Mouse (Mus musculus): ENCODE data around the gene Supt5. TPM values are rescaled to one million over a fixed set of nuclear protein-coding genes. Genes with fewer than 3 reads are reported as not detected.

Gene Supt5
- total and polyA plus RNA-seq, 3 experiments, result 66.0 to 448 (median 156) TPM

DNA sequence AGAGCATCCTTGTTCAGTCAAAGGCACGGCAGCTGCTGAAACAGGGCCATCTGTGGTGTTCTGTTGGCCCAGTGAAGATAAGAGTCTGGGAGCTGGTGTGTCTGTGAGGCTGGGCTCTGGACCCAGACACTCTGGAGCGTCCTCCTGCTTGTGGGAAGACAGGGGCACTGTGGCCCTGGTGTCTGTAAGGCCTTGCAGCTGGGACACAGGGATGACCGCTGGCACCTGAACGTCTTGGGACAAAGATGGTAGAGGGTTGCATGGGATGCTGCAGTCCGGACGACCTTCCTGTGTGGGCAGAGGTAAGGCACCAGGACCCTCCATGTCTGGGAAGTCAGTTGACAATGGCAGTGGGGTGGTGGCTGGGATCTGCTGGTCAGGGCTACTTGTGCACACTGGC, 21.7 kb upstream of the Supt5 start:
- Histone ChIP-seq H3K79me2 (ENCODE audit: control insufficient read depth, insufficient read depth, low read length, poor library complexity) (no peaks in the 10 kb centered on the region), H3K9ac (ENCODE audit: control insufficient read depth, low read depth, low read length, poor library complexity, severe bottlenecking) (no peak overlapping the region), H3K36me3 (ENCODE audit: control insufficient read depth in 1 of 2, insufficient read depth in 2 of 2, low read length in 2 of 2) (no peaks in the 10 kb centered on the region), H3K4me3 (ENCODE audit: control insufficient read depth in 1 of 2, insufficient read depth in 1 of 2, low read depth in 2 of 2, low read length in 2 of 2) (no peak overlapping the region), H3K27me3 (ENCODE audit: control insufficient read depth in 1 of 2, insufficient read depth in 2 of 2, low read length in 2 of 2) (no peaks in the 10 kb centered on the region), H3K9me3 (replicated peaks; ENCODE audit: insufficient read depth, low read length) (no peaks in the 10 kb centered on the region), H3K27ac (ENCODE audit: control insufficient read depth, low read depth, low read length) (no peak overlapping the region), H3K4me1 (ENCODE audit: control insufficient read depth in 1 of 2, insufficient read depth in 2 of 2, low read length in 2 of 2) (peaks cover 0 to 5% of the 10 kb centered on the region in 2 experiments; a peak in 1 of 4 replicates)
- TF ChIP-seq GABPA (IDR thresholded peaks at IDR 0.05; ENCODE audit: low read depth, low read length) (no peak), GATA1 (IDR thresholded peaks at IDR 0.05; ENCODE audit: low read depth, low read length) (no peak), HCFC1 (IDR thresholded peaks at IDR 0.05; ENCODE audit: low read depth, low read length) (no peak), MYB (IDR thresholded peaks at IDR 0.05; ENCODE audit: low read depth, low read length) (no peak), CHD1 (IDR thresholded peaks at IDR 0.05; ENCODE audit: low read depth, low read length) (no peak), ETS1 (IDR thresholded peaks at IDR 0.05; ENCODE audit: low read depth, low read length) (no peak), USF2 (IDR thresholded peaks at IDR 0.05; ENCODE audit: borderline replicate concordance in 1 of 2, insufficient read depth in 1 of 2, low read depth in 1 of 2, low read length in 2 of 2) (no peak), POLR2AphosphoS5 (IDR thresholded peaks at IDR 0.05; ENCODE audit: borderline replicate concordance, low read depth, low read length) (no peak)
- no peak for DNase-seq (ENCODE audit: low read depth, low spot score)

GRCm38 (mm10) chr7:28359854-28360253, 21.3 kb upstream of the Supt5 start:
- Histone ChIP-seq H3K79me2 (ENCODE audit: control insufficient read depth, insufficient read depth, low read length, poor library complexity) (no peaks in the 10 kb centered on the region), H3K27me3 (ENCODE audit: control insufficient read depth in 1 of 2, insufficient read depth in 2 of 2, low read length in 2 of 2) (no peaks in the 10 kb centered on the region), H3K36me3 (ENCODE audit: control insufficient read depth in 1 of 2, insufficient read depth in 2 of 2, low read length in 2 of 2) (no peaks in the 10 kb centered on the region), H3K9me3 (replicated peaks; ENCODE audit: insufficient read depth, low read length) (no peaks in the 10 kb centered on the region), H3K4me1 (ENCODE audit: control insufficient read depth in 1 of 2, insufficient read depth in 2 of 2, low read length in 2 of 2) (peaks cover 0 to 5% of the 10 kb centered on the region in 2 experiments; a peak in 1 of 4 replicates), H3K9ac (ENCODE audit: control insufficient read depth, low read depth, low read length, poor library complexity, severe bottlenecking) (no peak overlapping the region), H3K27ac (ENCODE audit: control insufficient read depth, low read depth, low read length) (no peak overlapping the region), H3K4me3 (ENCODE audit: control insufficient read depth in 1 of 2, insufficient read depth in 1 of 2, low read depth in 2 of 2, low read length in 2 of 2) (no peak overlapping the region)
- DNase-seq (ENCODE audit: low read depth, low spot score), result no peak
- TF ChIP-seq POLR2AphosphoS5 (IDR thresholded peaks at IDR 0.05; ENCODE audit: borderline replicate concordance, low read depth, low read length) (no peak), MAZ (IDR thresholded peaks at IDR 0.05; ENCODE audit: low read depth, low read length) (no peak), POLR2AphosphoS2 (IDR thresholded peaks at IDR 0.05; ENCODE audit: low read length) (no peak), RAD21 (IDR thresholded peaks at IDR 0.05; ENCODE audit: low read depth, low read length) (no peak), JUND (IDR thresholded peaks at IDR 0.05; ENCODE audit: low read depth, low read length) (no peak), TBP (IDR thresholded peaks at IDR 0.05; ENCODE audit: low read depth, low read length) (no peak), RCOR1 (IDR thresholded peaks at IDR 0.05; ENCODE audit: low read depth, low read length) (no peak), MAFK (IDR thresholded peaks at IDR 0.05; ENCODE audit: borderline replicate concordance, low read depth, low read length) (no peak), TAL1 (IDR thresholded peaks at IDR 0.05; ENCODE audit: low read length) (no peak), MXI1 (IDR thresholded peaks at IDR 0.05; ENCODE audit: low read depth, low read length) (no peak)

Measured in MEL (cell line).